Mouse (Mus musculus) hindbrain, embryonic 10.5 days (tissue): ENCODE results near the gene Eif4enif1. TPM values are rescaled to one million over a fixed set of nuclear protein-coding genes. Genes with fewer than 3 reads are reported as not detected.
A peak's percentile ranks its signal among the peaks of the same experiment; 100 is the strongest.
"Not testable (repeated sequence)": the region's sequence is repeated elsewhere in the genome, so short reads cannot be mapped to it uniquely, and the experiment has no call there.

Source experiments
- DNase-seq: peaks from one replicate; pipeline ENCODE4 v3.0.0-alpha.2; 2017; ENCODE audit warnings: low spot score
- H3K27ac ChIP-seq: fragments of 300-500 bp; sonication (generic); 2 replicates; pipeline ENCODE4 v1.5.1; 2016; ENCODE audit warnings: mild to moderate bottlenecking, moderate library complexity
- H3K27me3 ChIP-seq: fragments of 300-500 bp; sonication (generic); 2 replicates; pipeline ENCODE4 v1.6.1; 2016; ENCODE audit warnings: mild to moderate bottlenecking; ENCODE audit not compliant: poor library complexity, insufficient read depth, severe bottlenecking
- H3K36me3 ChIP-seq: fragments of 300-500 bp; sonication (generic); 2 replicates; pipeline ENCODE4 v1.6.1; 2016; ENCODE audit warnings: mild to moderate bottlenecking, moderate library complexity
- H3K4me1 ChIP-seq: fragments of 300-500 bp; sonication (generic); replicated peaks from 2 replicates; pipeline ENCODE4 v1.6.1; 2016; ENCODE audit warnings: mild to moderate bottlenecking
- H3K4me3 ChIP-seq: fragments of 300-500 bp; sonication (generic); 2 replicates; pipeline ENCODE4 v1.5.1; 2016; ENCODE audit warnings: mild to moderate bottlenecking, moderate library complexity
- H3K9me3 ChIP-seq: fragments of 300-500 bp; sonication (generic); 2 replicates; pipeline ENCODE4 v1.6.1; 2016; ENCODE audit warnings: mild to moderate bottlenecking, moderate library complexity
- WGBS: fragments of 180-500 bp; shearing (Covaris S2); methylation state at CpG from one replicate; pipeline ENCODE4 v1.1.7; 2016; 5-methylcytosine and 5-hydroxymethylcytosine counted together
- polyA plus RNA-seq: library from polyadenylated mRNA; unstranded; fragments of >200 nt; fragmentation: Nextera tagmentation; extraction: Ambion mirVana; gene quantifications from 2 replicates; pipeline ENCODE4 v1.2.1, GENCODE M21; 2016

Eif4enif1 gene
- polyA plus RNA-seq, 1 experiment from 2014 or later = 48.4 TPM

DNA sequence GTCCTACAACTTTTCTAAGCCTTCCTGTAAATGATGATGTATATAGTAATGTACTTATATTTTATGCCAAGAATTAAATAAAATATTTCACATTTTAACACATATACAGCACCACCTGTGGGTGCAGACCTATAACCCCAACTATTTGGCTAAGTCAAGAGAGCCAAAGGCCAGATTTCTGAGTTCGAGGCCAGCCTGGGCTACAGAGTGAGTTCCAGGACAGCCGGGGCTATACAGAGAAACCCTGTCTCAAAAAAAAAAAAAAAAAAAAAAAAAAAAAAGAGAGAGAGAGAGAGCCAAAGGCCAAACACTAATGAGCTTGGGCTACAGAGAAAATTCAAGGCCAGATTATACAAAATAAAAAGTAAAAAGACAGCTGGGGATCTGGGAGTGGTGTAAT lies 33.1 kb upstream of the Eif4enif1 start:
- not testable (repeated sequence) for DNase-seq
- 88% methylated on average over 2 of the region's 2 CpGs for WGBS

GRCm38 (mm10) chr11:3171931-3172330 lies 30.3 kb upstream of the Eif4enif1 start:
- not testable (repeated sequence) for H3K4me1 ChIP-seq, H3K4me3 ChIP-seq, DNase-seq

More for the DNA sequence above, 33.1 kb upstream of the Eif4enif1 start:
- peaks cover 32% of the 10 kb centered on the region for H3K9me3 ChIP-seq
- H3K27ac ChIP-seq, H3K36me3 ChIP-seq, H3K27me3 ChIP-seq, H3K4me3 ChIP-seq, H3K4me1 ChIP-seq: not testable (repeated sequence)

DNA sequence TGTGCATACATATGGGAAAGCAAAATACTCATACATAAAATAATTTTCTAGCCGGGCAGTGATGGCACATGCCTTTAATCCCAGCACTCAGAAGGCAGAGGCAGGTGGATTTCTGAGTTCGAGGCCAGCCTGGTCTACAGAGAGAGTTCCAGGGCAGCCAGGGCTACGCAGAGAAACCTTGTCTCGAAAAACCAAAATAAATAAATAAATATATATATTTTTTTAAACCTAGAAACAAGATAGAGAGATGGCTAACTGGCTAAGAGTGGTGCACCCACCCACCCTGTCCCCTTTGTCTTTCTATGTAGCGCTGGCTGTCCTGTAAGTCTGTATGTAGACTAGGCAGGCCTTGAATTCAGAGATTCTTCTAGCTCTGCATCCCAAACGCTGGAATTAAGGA lies 29.7 kb upstream of the Eif4enif1 start:
- not testable (repeated sequence) for H3K27me3 ChIP-seq, H3K4me3 ChIP-seq, DNase-seq, H3K4me1 ChIP-seq, H3K36me3 ChIP-seq, H3K27ac ChIP-seq
- WGBS = 64% methylated on average over 6 of the region's 6 CpGs
- H3K9me3 ChIP-seq = peaks cover 24% of the 10 kb centered on the region

More at GRCm38 (mm10) chr11:3171931-3172330, 30.3 kb upstream of the Eif4enif1 start:
- not testable (repeated sequence) for H3K36me3 ChIP-seq, H3K27me3 ChIP-seq, H3K27ac ChIP-seq
- peaks cover 27% of the 10 kb centered on the region for H3K9me3 ChIP-seq
- WGBS = 61% methylated on average over 1 of the region's 1 CpGs

DNA sequence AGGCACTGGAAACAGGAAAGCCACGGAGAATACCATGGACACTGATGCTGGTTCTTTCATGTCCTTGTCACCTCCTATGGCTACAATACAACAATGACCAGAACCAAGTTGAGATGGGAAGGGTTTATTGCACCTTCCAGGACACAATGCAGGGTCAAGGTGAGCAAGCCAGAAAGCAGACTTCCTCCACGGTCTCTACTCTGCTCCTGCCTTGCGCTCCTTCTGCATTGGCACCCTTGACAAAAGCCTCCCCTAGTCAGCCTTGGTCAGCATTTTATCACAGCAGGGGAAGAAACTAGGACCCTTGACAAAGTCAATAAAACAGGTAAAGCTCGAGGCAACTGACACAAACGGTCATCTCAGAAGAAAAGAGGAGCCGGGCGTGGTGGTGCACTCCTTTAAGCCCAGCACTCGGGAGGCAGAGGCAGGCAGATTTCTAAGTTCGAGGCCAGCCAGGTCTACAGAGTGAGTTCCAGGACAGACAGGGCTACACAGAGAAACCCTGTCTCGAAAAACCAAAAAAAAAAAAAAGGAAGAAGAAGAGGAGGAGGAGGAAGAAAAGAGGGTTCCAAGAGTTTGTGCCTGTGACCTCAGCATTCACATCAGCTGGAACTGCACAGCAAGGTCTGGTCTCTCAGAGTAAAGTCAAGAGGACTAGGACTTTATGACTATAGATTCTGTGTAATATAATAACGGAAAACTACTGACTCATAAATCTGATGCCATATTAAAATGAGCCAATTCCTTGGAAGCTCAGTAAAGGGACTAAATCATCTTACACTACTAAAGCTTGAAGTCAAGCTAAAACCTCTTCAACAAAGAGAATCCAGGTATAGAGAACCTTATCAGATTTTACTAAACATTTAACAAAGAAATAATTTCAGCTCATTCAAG lies 28.5 kb upstream of the Eif4enif1 start:
- H3K4me3 ChIP-seq, H3K4me1 ChIP-seq, H3K27ac ChIP-seq, H3K27me3 ChIP-seq, H3K36me3 ChIP-seq: not testable (repeated sequence)
- WGBS = 88% methylated on average over 11 of the region's 11 CpGs
- peaks cover 19% of the 10 kb centered on the region for H3K9me3 ChIP-seq
- peak; percentile 19 for DNase-seq

- 91% methylated on average over 6 of the region's 6 CpGs for WGBS
- not testable (repeated sequence) for H3K4me3 ChIP-seq, H3K36me3 ChIP-seq, H3K4me1 ChIP-seq, DNase-seq, H3K27me3 ChIP-seq, H3K27ac ChIP-seq
- peaks cover 17% of the 10 kb centered on the region for H3K9me3 ChIP-seq
These were observed 23.0 kb upstream of the Eif4enif1 start for GRCm38 (mm10) chr11:3178968-3179725.

- 89% methylated on average over 7 of the region's 7 CpGs for WGBS
- peaks cover 17% of the 10 kb centered on the region for H3K9me3 ChIP-seq
- H3K4me1 ChIP-seq, H3K27ac ChIP-seq, H3K4me3 ChIP-seq, H3K27me3 ChIP-seq, H3K36me3 ChIP-seq, DNase-seq: not testable (repeated sequence)
These were observed 22.5 kb upstream of the Eif4enif1 start for GRCm38 (mm10) chr11:3179726-3180092.

DNA sequence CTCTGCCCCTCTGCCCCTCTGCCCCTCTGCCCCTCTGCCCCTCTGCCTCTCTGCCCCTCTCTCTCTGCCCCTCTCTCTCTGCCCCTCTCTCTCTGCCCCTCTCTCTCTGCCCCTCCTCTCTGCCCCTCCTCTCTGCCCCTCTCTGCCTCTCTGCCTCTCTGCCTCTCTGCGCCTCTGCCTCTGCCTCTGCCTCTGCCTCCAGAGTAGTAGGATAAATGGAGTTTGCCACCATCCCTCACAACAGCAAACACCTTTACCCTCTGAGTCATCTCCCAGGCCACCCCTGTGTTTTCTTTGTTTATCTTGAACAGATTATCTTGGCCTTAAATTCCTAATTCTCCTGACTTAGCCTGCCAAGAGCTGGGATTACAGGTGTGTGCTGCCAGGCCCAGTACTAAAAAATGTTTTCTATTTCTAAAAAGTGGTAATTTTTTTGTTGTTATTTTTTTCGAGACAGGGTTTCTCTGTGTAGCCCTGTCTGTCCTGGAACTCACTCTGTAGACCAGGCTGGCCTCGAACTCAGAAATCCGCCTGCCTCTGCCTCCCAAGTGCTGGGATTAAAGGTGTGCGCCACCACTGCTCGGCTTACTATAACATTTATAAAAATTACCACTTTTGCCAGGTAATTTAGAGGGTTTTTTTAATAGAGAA lies 21.6 kb upstream of the Eif4enif1 start:
- not testable (repeated sequence) for DNase-seq, H3K27me3 ChIP-seq, H3K4me3 ChIP-seq, H3K36me3 ChIP-seq, H3K4me1 ChIP-seq, H3K27ac ChIP-seq
- 77% methylated on average over 6 of the region's 6 CpGs for WGBS
- peaks cover 17% of the 10 kb centered on the region for H3K9me3 ChIP-seq

- not testable (repeated sequence) for DNase-seq, H3K36me3 ChIP-seq, H3K4me3 ChIP-seq, H3K4me1 ChIP-seq, H3K27ac ChIP-seq, H3K27me3 ChIP-seq
- WGBS = 61% methylated on average over 4 of the region's 4 CpGs
- peaks cover 17% of the 10 kb centered on the region for H3K9me3 ChIP-seq
These were observed 20.9 kb upstream of the Eif4enif1 start for GRCm38 (mm10) chr11:3181250-3181649.

GRCm38 (mm10) chr11:3181971-3182370 lies 20.2 kb upstream of the Eif4enif1 start:
- H3K4me1 ChIP-seq, H3K27me3 ChIP-seq, H3K4me3 ChIP-seq, DNase-seq, H3K27ac ChIP-seq, H3K36me3 ChIP-seq: not testable (repeated sequence)
- H3K9me3 ChIP-seq = peaks cover 17% of the 10 kb centered on the region
- WGBS = 33% methylated on average over 1 of the region's 1 CpGs

DNA sequence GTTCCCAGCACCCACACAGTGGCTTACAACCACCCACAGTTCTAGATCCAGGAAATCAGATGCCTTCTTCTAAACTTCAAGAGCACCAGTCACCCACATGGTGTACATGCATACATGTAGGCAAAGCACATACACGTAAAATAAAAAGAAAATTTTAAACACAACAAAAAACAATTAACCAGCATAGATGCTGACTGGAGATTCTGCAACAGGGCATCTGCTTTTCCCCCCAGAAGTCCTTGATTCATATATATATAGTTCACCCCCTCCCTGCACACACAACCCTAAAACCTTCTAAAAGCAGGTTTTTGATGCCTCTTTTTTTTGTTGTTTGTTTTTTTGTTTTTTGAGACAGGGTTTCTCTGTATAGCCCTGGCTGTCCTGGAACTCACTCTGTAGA lies 19.5 kb upstream of the Eif4enif1 start:
- not testable (repeated sequence) for DNase-seq, H3K27ac ChIP-seq
- WGBS = 86% methylated on average over 1 of the region's 1 CpGs

GRCm38 (mm10) chr11:3193363-3193762 lies 8.8 kb upstream of the Eif4enif1 start, which contains the start of gene Sfi1:
Gene Sfi1 (minus strand): TSS chr11:3193463.
- Histone ChIP-seq H3K9me3 (no peaks in the 10 kb centered on the region), H3K27me3 (no peaks in the 10 kb centered on the region), H3K4me3 (no peak within 1 kb of the TSS), H3K4me1 (no peaks in the 10 kb centered on the region), H3K27ac (no peak within 1 kb of the TSS), H3K36me3 (no peaks in the 10 kb centered on the region)
- 86% methylated on average over 25 of the region's 25 CpGs for WGBS
- DNase-seq = no peak

More for the DNA sequence above, 19.5 kb upstream of the Eif4enif1 start:
- H3K9me3 ChIP-seq = peaks cover 15% of the 10 kb centered on the region
- H3K4me3 ChIP-seq, H3K36me3 ChIP-seq, H3K4me1 ChIP-seq, H3K27me3 ChIP-seq: not testable (repeated sequence)

- H3K9me3 ChIP-seq, H3K4me1 ChIP-seq, DNase-seq, H3K4me3 ChIP-seq, H3K27ac ChIP-seq, H3K27me3 ChIP-seq: not testable (repeated sequence)
- WGBS = 93% methylated on average over 7 of the region's 7 CpGs
- peaks cover 15% of the 10 kb centered on the region for H3K36me3 ChIP-seq
These were observed 1.6 kb upstream of the Eif4enif1 start for GRCm38 (mm10) chr11:3200636-3201035.
